Mouse (Mus musculus) liver, embryonic 14.5 days (tissue): ENCODE measurements around the gene Mad1l1.

ENCODE experiments used
- CTCF ChIP-seq: IDR thresholded peaks from 2 replicates; pipeline ENCODE4 v1.5.1; 2016; ENCODE audit warnings: antibody characterized with exemption, low read depth, control low read depth
- EP300 ChIP-seq: IDR thresholded peaks from 2 replicates; pipeline ENCODE4 v1.6.1; 2016; ENCODE audit warnings: antibody characterized with exemption, low read depth

DNA sequence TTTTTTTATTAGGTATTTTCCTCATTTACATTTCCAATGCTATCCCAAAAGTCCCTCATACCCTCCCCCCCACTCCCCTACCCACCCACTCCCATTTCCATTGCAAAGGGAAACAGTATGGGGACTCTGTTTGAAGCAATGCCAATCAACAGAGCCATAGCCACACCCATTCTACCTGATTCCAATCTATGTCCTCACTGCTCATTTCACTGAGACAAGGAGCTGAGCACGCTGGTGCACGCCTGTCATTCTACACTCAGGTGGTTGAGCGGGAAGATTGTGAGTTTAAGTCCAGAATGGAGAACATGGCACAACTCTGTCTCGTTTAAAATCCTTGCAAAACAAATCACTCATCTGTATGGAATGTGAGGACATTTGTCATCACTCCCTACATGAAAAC is 11.2 kb upstream of the Mad1l1 start:
- TF ChIP-seq EP300 (no peak), CTCF (no peak)
